Mouse (Mus musculus) left cerebral cortex, postnatal 14 days (tissue): ENCODE measurements around the gene Tnip1. TPM values are rescaled to one million over a fixed set of nuclear protein-coding genes. Genes with fewer than 3 reads are reported as not detected.
"Not testable (repeated sequence)": the region's sequence is repeated elsewhere in the genome, so short reads cannot be mapped to it uniquely, and the experiment has no call there.

Experiments
- DNase-seq, 2 experiments: peaks; one replicate each; pipeline ENCODE4 v3.0.0; 2021 to 2022; ENCODE audit warnings: low spot score in 2 of 2, mixed read lengths in 1 of 2
- intact Hi-C: fragments of 180-260 bp; cut with DNase I; formaldehyde crosslinking; loops from one replicate; pipeline ENCODE4 v1.15.1; 2025
- total RNA-seq, 2 experiments: library from RNA; stranded (reverse); gene quantifications; 2 replicates each; pipeline ENCODE4 v1.2.3; 2021

Gene Tnip1
- total RNA-seq, 2 experiments from 2014 or later, result 32.4 to 35.0 TPM

DNA sequence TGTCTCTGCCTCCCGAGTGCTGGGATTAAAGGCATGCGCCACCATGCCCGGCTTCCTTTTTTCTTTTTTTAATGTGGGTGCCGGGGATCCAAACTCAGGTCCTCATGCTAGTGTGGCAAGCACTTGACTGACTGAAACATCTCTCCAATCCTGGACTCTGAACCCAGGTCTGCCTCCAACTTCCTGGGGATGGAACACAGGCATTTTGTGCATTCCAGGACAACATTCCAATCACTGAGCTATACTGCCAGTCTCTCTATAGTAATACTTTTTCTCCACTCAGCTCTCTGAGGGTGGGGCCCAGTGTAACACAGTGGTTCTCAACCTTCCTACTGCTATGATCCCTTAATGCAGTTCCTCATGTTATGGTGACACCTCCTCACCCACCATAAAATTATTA lies 11.9 kb upstream of the Tnip1 start:
- no peak for DNase-seq
- intact Hi-C loops, result no loop called here

DNA sequence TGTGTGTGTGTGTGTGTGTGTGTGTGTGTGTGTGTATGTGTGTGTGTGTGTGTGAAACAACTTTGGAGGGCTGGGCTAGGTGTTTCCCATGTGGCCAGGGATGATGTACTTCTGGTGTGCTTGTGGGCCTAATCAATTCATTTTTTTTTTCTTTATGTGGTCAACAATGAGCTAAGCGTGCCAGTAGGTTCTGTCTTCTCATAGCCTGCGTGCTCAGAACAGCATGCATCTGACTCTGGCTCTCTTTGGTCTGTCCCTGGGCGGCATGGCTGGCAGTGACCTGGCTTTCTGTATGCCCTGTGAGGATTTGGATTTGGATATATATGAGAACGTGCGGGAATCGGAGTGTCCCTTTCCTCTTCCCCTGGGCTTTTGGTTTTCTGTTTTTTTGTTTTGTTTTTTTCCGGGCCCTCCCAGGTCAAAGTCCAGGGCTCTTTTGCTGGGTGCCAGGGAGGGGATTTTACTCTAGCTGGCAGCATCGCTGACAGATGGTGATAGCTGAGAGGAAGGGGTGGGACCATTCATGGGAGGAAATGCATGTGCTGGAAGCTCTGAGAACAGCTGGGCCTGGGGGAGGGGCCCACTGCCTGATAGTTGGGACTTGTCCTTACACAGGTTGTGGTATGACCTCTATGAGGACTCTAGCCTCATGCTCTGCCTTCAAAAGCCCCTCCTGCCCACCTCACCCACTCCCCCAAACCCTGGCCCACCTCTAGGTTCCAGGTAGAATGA lies 10.9 kb upstream of the Tnip1 start:
- intact Hi-C loops, result no loop called here

DNA sequence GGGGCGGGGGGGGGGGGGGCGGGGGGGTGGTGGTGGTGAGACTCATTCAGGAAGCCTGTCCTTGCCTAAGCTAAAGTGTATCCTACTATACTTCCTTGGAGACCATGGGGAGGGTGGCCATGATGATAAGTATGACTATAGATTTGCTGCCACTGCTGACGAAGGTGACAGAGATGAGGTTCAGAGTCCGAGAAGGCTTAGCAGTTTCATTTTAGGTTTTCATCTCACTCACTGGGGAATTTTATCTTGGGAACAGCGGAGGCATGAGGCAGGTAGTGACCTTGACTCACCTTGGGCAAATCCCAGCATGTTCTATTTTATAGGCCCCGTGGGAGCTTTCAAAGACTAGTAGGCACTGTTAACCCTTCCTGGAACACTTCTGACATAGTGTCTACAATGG lies 10.1 kb upstream of the Tnip1 start:
- no peak for DNase-seq
- intact Hi-C loops, result no loop called here

More for the DNA sequence above, 10.9 kb upstream of the Tnip1 start:
- DNase-seq, result peak; percentile 33 to 35

DNA sequence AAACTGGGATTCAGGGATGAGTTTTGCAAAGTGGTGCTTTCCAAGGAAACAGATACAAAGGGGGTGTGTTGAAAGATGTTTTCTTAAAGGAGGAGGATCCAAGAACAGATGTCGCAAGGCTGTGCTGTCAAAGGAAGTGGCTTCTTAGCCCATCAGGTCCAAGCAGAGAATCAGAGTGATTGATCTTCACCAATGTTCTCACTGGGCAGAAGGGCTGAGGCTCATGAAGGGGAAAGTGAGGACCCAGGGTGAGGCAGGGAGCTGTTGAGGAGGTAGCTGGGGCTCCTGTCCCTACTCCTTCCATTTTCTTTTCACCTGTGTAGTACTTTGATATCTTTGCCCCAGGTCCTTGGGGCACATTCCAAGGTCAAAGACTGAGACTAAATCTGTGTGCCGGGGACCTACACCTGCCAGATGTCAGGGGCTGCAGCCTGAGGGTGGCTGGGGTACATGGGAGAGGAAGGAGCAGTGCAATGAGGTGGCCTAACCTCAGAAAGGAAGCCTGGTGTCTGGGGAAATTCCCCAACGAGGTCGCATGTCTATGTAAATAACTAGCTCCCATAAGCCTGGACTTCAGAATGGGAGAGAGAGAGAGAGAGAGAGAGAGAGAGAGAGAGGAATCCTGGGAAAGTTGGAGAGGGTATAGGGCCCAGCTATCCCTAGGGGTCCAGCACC lies 9.5 kb upstream of the Tnip1 start:
- intact Hi-C loops, result no loop called here
- no peak for DNase-seq

DNA sequence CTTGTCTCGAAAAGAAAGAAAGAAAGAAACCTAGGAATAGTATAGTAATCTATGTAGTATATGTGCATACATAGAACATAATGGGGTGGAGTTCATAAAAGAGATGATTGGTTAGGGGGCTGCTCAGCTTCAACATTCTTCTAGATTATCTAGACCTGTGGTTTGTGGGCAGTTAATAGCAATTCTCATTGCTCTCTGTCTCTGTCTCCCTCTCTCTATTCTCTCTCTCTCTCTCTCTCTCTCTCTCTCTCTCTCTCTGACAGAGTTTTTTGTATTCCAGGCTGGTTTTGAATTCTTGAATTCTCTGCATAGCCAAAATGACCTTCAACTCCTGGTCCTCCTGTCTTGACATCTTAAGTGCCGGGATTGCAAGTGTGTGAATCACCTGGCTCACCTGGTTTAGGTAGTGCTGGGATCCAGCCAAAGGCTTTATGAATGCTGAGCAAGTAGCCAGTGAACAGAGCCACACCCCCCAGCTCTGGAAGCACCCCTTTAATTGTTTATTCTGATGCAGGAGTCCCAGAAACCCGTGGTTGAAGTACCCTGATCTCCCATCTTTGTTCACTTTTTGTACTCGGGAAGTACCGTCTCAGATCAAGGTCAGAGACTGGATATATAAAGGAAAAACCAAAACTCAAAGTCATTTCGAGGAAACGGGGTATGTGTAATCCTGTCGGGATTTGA lies 8.8 kb upstream of the Tnip1 start:
- DNase-seq, result no peak
- intact Hi-C loops, result no loop called here

DNA sequence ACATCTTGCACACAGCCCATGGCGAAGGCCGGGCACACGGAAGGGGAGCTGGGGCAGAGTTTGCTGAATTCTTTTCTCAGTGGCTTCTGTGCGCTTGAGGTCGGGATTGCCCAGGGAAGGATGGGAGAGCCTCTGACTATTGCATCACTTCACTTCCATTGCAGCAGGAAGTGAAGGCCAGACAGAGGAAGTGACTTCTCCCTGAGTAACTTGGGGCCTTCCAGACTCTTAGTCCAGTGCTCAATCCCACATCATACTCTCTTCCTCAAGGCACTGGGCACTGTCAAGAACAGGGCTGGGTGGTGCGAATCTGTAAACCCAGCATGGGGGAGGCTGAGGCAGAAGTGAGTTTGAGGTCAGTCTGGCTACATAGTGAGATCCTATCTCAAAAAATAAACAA lies 2.5 kb upstream of the Tnip1 start:
- no peak for DNase-seq
- intact Hi-C loops, result no loop called here

DNA sequence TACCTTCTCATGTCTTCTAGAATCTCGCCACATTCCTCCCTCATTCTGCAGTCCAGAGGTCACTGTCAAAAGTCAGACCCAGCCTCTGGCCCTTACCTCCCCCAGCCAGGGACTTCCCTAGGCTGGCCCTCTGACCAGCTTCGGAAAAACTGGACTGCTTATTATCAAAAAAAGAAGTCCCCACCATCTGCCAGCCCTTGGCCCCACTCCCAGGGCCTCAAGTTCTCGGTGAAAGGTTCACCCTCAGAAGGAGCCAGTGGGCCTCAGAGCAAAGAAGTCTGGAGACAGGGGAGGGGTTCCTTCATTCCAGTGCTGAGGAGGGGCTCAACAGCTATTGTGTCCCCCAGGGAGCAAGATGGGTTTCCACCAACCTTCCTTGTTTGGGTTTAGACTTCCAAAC lies 796 bp downstream of the Tnip1 start:
- intact Hi-C loops, result no loop called here

DNA sequence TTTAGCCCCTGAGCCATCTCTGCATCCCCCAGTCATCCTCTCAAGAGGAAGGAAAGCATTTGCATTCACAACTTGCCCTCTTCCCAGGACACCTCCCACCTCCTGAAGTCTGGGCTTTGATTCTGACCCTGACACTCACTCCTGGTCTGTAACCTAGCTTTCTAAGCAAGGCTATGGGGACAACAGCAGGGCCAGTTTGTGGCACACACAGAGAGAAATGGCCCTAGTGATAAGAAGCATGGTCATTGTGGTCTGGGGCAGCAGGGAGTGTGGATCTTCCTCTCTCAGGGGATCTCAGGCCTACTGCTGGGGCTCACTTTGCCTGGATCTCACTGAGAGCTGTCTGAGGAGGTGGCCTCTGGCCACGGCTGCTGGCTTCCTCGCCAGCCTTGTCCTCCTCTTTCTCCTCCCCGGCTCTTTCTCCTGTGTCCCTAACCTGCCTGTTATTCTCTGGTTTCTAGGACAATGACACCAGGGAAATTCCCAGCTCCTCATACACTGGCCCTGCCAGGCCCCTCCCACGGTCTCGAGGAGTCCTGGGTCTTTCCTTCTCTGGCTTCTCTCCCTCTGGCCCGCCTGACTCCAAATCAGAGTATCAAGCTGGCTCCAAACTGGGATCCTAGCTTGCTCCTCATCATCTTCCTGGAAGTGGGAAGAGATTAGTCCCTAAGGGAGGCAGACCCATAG lies 1.4 kb downstream of the Tnip1 start:
- no peak for DNase-seq
- intact Hi-C loops, result no loop called here

More for the DNA sequence above, 796 bp downstream of the Tnip1 start:
- DNase-seq, result no peak

DNA sequence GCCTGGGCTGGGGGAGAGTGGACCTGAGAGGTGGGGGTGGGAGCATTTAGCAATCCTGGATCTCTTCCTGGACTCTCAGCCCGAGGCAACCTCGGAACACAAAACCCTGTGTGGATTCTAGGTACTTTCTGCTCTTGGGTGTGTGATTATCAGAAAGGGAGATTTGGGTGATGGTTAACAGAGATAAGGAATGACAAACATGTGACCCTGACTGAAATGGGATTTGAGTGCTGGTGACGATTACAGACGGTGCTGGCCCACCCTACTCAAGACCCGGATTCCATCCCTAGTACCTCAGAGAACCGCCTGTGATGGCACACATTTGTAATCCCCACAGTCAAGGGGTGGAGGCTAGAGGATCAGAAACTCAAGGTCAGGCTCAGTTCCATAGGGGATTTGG lies 2.5 kb downstream of the Tnip1 start:
- DNase-seq, result no peak
- intact Hi-C loops, result no loop called here

DNA sequence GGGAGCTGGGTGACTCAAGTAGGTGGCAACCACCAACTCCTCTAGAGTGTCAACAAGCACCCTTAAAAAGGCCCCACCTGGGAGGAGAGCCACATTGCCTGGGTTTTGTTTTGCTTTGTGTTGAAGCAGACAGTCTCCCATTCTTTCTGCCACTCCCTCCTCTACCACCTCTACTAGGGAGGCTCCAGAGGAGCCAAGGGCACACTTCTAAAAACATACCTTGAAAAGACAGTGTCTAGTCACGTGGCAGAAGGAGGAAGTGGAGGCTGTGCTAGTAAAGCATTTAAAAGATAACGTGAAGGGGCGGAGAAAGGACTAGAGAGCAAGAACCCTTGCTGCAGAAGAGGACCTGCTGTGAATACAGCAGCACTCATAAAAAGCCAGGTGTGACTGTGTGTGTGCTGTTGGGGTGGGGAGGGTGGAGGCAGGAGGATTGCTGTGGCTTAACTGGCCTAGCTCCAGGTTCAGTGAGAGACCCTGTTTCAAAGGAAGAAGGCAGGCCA lies 4.1 kb downstream of the Tnip1 start:
- no peak for DNase-seq
- intact Hi-C loops, result no loop called here

DNA sequence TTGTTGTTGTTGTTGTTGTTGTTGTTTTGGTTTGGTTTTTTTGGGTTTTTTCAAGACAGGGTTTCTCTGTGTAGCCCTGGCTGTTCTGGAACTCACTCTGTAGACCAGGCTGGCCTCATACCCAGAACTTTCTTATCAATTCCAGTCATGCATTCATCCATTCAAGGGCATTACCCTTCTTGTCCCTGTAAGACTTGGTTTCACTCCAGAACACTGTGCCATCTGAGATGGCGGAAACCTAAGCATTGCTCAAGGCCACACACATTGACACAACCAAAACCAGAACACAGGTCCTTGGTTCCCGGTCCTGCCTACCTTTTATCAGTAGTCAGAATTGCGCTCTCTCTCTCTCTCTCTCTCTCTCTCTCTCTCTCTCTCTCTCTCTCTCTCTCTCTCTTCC lies 5.0 kb downstream of the Tnip1 start:
- intact Hi-C loops, DNase-seq: not testable (repeated sequence)

DNA sequence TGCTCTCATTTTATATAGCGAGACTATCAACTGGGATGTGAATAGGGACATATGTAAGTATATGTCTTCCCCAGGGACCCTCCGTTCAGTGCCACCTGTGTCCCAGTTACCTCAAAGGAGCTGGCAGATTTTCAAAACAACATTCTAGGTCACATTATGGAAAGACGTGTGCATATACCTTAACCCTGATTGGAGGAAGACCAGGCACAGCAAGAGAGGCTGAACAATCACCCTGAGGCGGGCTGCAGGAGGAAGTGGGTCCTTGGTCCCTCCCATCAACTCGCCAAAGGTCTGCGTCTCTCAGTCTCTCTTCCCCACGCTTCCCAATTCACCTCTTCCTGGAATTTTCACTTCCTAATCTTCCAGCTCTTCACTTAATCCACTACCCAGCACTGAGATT lies 5.8 kb downstream of the Tnip1 start:
- intact Hi-C loops, result no loop called here
- DNase-seq, result no peak

DNA sequence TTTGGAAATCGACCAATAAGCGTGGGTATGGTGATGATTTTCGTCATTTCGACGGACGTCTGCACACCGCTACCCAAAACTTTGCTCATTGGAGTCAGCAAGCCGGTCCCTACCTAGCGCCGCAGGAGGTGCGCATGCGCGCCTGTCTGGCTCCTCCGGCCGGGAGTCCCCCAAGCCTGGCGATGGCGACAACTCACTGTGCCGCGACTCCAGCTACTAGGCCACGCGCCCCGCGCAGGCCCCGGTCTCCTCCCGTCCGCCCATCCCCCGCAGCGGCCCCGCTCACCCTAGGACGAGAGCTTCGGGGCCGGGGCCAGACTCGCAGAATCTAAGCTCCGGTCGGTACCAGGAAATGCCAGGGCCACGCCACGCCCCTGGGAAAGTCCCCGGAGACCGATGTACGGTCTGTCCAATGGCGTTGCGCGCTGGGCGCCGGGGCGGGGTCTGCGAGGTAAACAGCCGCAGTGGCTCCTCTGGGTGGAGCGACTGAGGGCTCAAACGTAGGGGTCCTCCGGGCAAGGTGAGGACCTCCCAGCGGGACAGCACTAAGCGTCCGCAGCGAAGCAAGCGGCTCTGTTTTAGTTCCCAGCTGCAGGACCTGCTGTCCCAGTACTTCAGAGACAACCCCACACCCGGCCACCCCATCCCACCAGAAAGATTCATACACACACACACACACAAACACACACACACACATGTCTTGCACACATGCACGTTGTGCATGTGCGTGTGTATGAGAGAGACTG lies 6.8 kb downstream of the Tnip1 start:
- intact Hi-C loops, result no loop called here
- peak; percentile 98 for DNase-seq

DNA sequence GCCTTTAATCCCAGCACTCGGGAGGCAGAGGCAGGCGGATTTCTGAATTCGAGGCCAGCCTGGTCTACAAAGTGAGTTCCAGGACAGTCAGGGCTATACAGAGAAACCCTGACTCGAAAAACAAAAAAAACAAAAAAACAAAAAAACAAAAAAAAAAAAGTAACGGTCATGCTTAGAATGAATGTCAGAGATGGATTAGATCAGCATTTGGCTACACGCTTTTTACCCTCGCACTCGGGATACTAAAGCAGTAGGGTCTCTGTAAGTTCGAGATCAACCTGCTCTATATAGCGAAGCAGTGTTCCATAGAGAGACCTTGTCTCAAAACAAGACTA lies 7.3 kb downstream of the Tnip1 start:
- DNase-seq, intact Hi-C loops: not testable (repeated sequence)

DNA sequence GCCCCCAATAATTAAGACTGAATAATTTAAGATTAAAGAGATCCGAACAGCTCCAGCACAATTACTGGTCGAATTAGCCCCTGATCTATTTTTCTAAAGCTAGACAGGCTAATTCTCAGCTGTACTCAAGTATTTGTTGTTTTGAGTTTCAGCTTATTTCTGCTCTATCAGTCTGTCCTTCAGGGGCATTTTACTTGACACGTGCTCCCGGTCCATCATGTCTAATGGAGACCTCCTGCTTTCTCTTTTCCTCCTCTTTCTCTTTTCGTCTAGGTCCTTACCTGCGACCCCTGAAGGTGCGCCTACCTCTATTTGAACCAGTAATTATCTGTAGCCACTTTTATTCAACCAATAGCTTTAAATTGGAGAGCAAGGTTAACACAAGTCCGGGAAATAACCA lies 8.0 kb downstream of the Tnip1 start:
- intact Hi-C loops, result no loop called here
- DNase-seq, result no peak

DNA sequence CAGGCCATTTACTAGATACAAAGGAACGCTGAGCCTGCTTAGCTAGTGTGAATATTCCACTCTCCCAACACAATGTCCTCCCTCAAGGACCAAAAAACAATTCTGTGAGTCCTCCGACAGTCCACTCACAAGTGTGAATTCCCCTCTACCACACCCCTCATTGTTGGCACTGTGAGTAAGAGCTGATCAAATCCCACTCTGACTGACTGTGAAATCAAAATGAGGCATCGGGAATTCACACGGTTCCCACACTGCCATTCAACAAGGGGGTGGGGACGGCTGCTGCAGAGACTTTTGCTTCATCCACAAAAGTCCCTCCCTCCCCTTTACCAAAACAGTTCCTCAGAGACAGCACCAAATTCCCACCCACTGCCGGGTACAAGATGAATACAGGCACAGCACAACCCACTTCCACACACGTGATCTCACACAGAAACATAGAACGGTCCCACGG lies 8.7 kb downstream of the Tnip1 start:
- intact Hi-C loops, result no loop called here
- peak in 1 of 2 experiments; percentile 52 for DNase-seq

DNA sequence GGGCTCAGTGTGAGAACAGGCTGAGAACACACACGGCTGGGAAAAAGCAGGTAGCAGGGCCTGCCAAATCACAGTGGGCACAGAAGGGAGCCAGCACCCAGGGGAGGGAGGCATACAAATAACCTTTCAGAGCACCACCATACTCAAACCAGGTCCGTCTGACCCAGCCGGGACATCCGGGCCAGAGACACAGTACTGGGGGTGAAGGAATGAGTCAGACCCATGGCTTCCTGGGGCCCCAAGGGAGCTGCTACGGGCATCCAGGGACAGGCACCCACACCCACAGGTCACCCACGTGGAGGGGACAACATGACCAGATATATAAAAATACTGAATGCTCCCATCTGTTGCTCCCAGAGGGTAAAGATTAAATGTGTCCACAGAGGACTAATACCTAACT lies 10.1 kb downstream of the Tnip1 start:
- intact Hi-C loops, result no loop called here
- no peak for DNase-seq

DNA sequence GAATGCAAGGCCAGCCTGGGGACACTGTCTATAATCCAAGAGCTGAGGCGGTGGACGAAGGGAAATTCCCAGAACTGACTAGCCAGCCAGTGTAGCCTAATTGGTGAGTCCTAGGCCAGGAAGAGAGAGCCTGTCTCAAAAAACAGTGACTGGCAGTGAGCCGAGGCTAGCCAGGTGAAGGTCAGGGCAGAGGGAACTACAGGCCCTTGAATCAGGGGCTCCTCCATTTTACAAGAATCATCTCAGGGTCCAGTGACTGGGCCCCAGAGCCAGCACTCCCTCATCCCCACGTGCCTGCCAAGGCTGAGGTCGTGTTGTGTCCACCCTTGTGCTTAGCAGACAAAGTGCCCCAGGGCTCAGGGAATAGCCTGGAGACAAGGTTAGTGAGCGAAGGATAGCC lies 12.0 kb downstream of the Tnip1 start:
- DNase-seq, result no peak
- intact Hi-C loops, result no loop called here

DNA sequence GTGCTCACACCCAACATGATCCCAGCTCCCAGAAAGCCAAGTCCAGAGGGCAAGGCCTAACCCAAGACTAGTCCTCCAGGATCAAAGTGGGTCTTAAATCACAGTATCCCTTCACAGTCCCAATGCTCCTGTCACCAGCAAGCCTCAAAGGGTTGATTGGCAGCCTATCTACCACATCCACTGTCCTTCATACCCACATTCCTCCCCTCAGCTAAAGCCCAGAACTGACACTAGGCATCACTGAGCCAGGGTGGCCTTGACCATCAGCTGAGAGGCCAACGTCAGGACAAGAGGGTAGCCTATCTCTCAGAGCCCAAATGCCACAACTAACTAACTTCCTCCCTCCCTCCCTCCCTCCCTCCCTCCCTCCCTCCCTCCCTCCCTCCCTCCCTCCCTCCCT lies 13.0 kb downstream of the Tnip1 start:
- no peak for DNase-seq
- intact Hi-C loops, result no loop called here
